Mouse (Mus musculus): ENCODE results near the gene Stam. TPM values are rescaled to one million over a fixed set of nuclear protein-coding genes. Genes with fewer than 3 reads are reported as not detected.

Gene Stam
- polyA plus RNA-seq, 1 experiment from 2014 or later = 83.0 TPM

- H3K4me2 ChIP-seq (ENCODE audit: low read depth, severe bottlenecking) = no peak overlapping the region
- no peaks in the 10 kb centered on the region for H3K36me3 ChIP-seq (ENCODE audit: control insufficient read depth, insufficient read depth, low read length)
- no peaks in the 10 kb centered on the region for H3K9me3 ChIP-seq (ENCODE audit: control insufficient read depth, low read length)
- no peak overlapping the region for H3K9ac ChIP-seq (ENCODE audit: low read length)
- DNase-seq (ENCODE audit: low spot score) (no peak), ATAC-seq (ENCODE audit: insufficient number of reproducible peaks, low FRiP score, low TSS enrichment, low read depth) (no peak)
- H3K4me1 ChIP-seq (ENCODE audit: control insufficient read depth, insufficient read depth, low read length) = no peaks in the 10 kb centered on the region
- no peak overlapping the region for H3K27ac ChIP-seq (replicated peaks; ENCODE audit: low read depth, low read length)
- 83% methylated on average over 2 of the region's 2 CpGs for whole genome bisulfite sequencing
- no peak overlapping the region for H3K4me3 ChIP-seq (ENCODE audit: low read depth, low read length)
- no peaks in the 10 kb centered on the region for H3K27me3 ChIP-seq (ENCODE audit: control insufficient read depth, insufficient read depth, low read length)
Measured at GRCm38 (mm10) chr2:14159756-14160155, 85.9 kb downstream of the Stam start.

- 84% methylated on average over 5 of the region's 5 CpGs for WGBS
- Histone ChIP-seq H3K27me3 (ENCODE audit: control insufficient read depth, insufficient read depth, low read length) (no peaks in the 10 kb centered on the region), H3K4me2 (ENCODE audit: low read depth, severe bottlenecking) (no peak overlapping the region), H3K4me1 (ENCODE audit: control insufficient read depth, insufficient read depth, low read length) (no peaks in the 10 kb centered on the region), H3K9me3 (ENCODE audit: control insufficient read depth, low read length) (no peaks in the 10 kb centered on the region), H3K36me3 (ENCODE audit: control insufficient read depth, insufficient read depth, low read length) (no peaks in the 10 kb centered on the region), H3K27ac (replicated peaks; ENCODE audit: low read depth, low read length) (no peak overlapping the region), H3K4me3 (ENCODE audit: low read depth, low read length) (no peak overlapping the region), H3K9ac (ENCODE audit: low read length) (no peak overlapping the region)
- ATAC-seq (ENCODE audit: insufficient number of reproducible peaks, low FRiP score, low TSS enrichment, low read depth) (no peak), DNase-seq (ENCODE audit: low spot score) (no peak)
Measured at GRCm38 (mm10) chr2:14164459-14165030, 90.6 kb downstream of the Stam start.

- H3K9ac ChIP-seq (ENCODE audit: low read length) = no peak overlapping the region
- H3K9me3 ChIP-seq (ENCODE audit: control insufficient read depth, low read length) = no peaks in the 10 kb centered on the region
- WGBS = 88% methylated on average over 2 of the region's 2 CpGs
- no peak for ATAC-seq (ENCODE audit: insufficient number of reproducible peaks, low FRiP score, low TSS enrichment, low read depth)
- no peak overlapping the region for H3K27ac ChIP-seq (replicated peaks; ENCODE audit: low read depth, low read length)
- no peaks in the 10 kb centered on the region for H3K4me1 ChIP-seq (ENCODE audit: control insufficient read depth, insufficient read depth, low read length)
- no peak overlapping the region for H3K4me3 ChIP-seq (ENCODE audit: low read depth, low read length)
- no peak overlapping the region for H3K4me2 ChIP-seq (ENCODE audit: low read depth, severe bottlenecking)
- H3K36me3 ChIP-seq (ENCODE audit: control insufficient read depth, insufficient read depth, low read length) = no peaks in the 10 kb centered on the region
- no peak for DNase-seq (ENCODE audit: low spot score)
- H3K27me3 ChIP-seq (ENCODE audit: control insufficient read depth, insufficient read depth, low read length) = no peaks in the 10 kb centered on the region
Measured at GRCm38 (mm10) chr2:14165066-14165465, 91.2 kb downstream of the Stam start.

GRCm38 (mm10) chr2:14165618-14166344, 91.9 kb downstream of the Stam start:
- Histone ChIP-seq H3K4me1 (ENCODE audit: control insufficient read depth, insufficient read depth, low read length) (no peaks in the 10 kb centered on the region), H3K9ac (ENCODE audit: low read length) (no peak overlapping the region), H3K27ac (replicated peaks; ENCODE audit: low read depth, low read length) (no peak overlapping the region), H3K4me3 (ENCODE audit: low read depth, low read length) (no peak overlapping the region), H3K4me2 (ENCODE audit: low read depth, severe bottlenecking) (no peak overlapping the region), H3K9me3 (ENCODE audit: control insufficient read depth, low read length) (no peaks in the 10 kb centered on the region), H3K36me3 (ENCODE audit: control insufficient read depth, insufficient read depth, low read length) (no peaks in the 10 kb centered on the region), H3K27me3 (ENCODE audit: control insufficient read depth, insufficient read depth, low read length) (no peaks in the 10 kb centered on the region)
- 83% methylated on average over 3 of the region's 3 CpGs for WGBS
- DNase-seq (ENCODE audit: low spot score) (no peak), ATAC-seq (ENCODE audit: insufficient number of reproducible peaks, low FRiP score, low TSS enrichment, low read depth) (no peak)

GRCm38 (mm10) chr2:14167721-14168120, 93.8 kb downstream of the Stam start:
- Histone ChIP-seq H3K27ac (replicated peaks; ENCODE audit: low read depth, low read length) (no peak overlapping the region), H3K36me3 (ENCODE audit: control insufficient read depth, insufficient read depth, low read length) (no peaks in the 10 kb centered on the region), H3K4me3 (ENCODE audit: low read depth, low read length) (no peak overlapping the region), H3K9ac (ENCODE audit: low read length) (no peak overlapping the region), H3K4me2 (ENCODE audit: low read depth, severe bottlenecking) (no peak overlapping the region), H3K4me1 (ENCODE audit: control insufficient read depth, insufficient read depth, low read length) (no peaks in the 10 kb centered on the region), H3K9me3 (ENCODE audit: control insufficient read depth, low read length) (no peaks in the 10 kb centered on the region), H3K27me3 (ENCODE audit: control insufficient read depth, insufficient read depth, low read length) (no peaks in the 10 kb centered on the region)
- DNase-seq (ENCODE audit: low spot score) (no peak), ATAC-seq (ENCODE audit: insufficient number of reproducible peaks, low FRiP score, low TSS enrichment, low read depth) (no peak)

GRCm38 (mm10) chr2:14174334-14174733, 100.4 kb downstream of the Stam start, which contains the start of gene Tmem236:
Gene Tmem236, plus strand, starts transcription at chr2:14174523.
- Histone ChIP-seq H3K4me1 (ENCODE audit: control insufficient read depth, insufficient read depth, low read length) (no peaks in the 10 kb centered on the region), H3K9ac (ENCODE audit: low read length) (no peak within 1 kb of the TSS), H3K27me3 (ENCODE audit: control insufficient read depth, insufficient read depth, low read length) (no peaks in the 10 kb centered on the region), H3K4me2 (ENCODE audit: low read depth, severe bottlenecking) (no peak within 1 kb of the TSS), H3K4me3 (ENCODE audit: low read depth, low read length) (no peak within 1 kb of the TSS), H3K9me3 (ENCODE audit: control insufficient read depth, low read length) (no peaks in the 10 kb centered on the region), H3K36me3 (ENCODE audit: control insufficient read depth, insufficient read depth, low read length) (no peaks in the 10 kb centered on the region), H3K27ac (replicated peaks; ENCODE audit: low read depth, low read length) (no peak within 1 kb of the TSS)
- 77% methylated on average over 3 of the region's 3 CpGs for WGBS
- DNase-seq (ENCODE audit: low spot score) = no peak
- no peak for ATAC-seq (ENCODE audit: insufficient number of reproducible peaks, low FRiP score, low TSS enrichment, low read depth)

GRCm38 (mm10) chr2:14176460-14177193, 102.7 kb downstream of the Stam start:
- H3K27ac ChIP-seq (replicated peaks; ENCODE audit: low read depth, low read length) = no peak overlapping the region
- WGBS = 78% methylated on average over 2 of the region's 2 CpGs
- H3K36me3 ChIP-seq (ENCODE audit: control insufficient read depth, insufficient read depth, low read length) = no peaks in the 10 kb centered on the region
- no peak overlapping the region for H3K4me2 ChIP-seq (ENCODE audit: low read depth, severe bottlenecking)
- H3K4me1 ChIP-seq (ENCODE audit: control insufficient read depth, insufficient read depth, low read length) = no peaks in the 10 kb centered on the region
- no peak overlapping the region for H3K9ac ChIP-seq (ENCODE audit: low read length)
- H3K27me3 ChIP-seq (ENCODE audit: control insufficient read depth, insufficient read depth, low read length) = no peaks in the 10 kb centered on the region
- H3K9me3 ChIP-seq (ENCODE audit: control insufficient read depth, low read length) = no peaks in the 10 kb centered on the region
- no peak for DNase-seq (ENCODE audit: low spot score)
- ATAC-seq (ENCODE audit: insufficient number of reproducible peaks, low FRiP score, low TSS enrichment, low read depth) = no peak
- no peak overlapping the region for H3K4me3 ChIP-seq (ENCODE audit: low read depth, low read length)

GRCm38 (mm10) chr2:14184375-14184774, 110.5 kb downstream of the Stam start:
- Histone ChIP-seq H3K9me3 (ENCODE audit: control insufficient read depth, low read length) (no peaks in the 10 kb centered on the region), H3K9ac (ENCODE audit: low read length) (no peak overlapping the region), H3K4me3 (ENCODE audit: low read depth, low read length) (no peak overlapping the region), H3K27me3 (ENCODE audit: control insufficient read depth, insufficient read depth, low read length) (no peaks in the 10 kb centered on the region), H3K36me3 (ENCODE audit: control insufficient read depth, insufficient read depth, low read length) (no peaks in the 10 kb centered on the region), H3K4me2 (ENCODE audit: low read depth, severe bottlenecking) (no peak overlapping the region), H3K4me1 (ENCODE audit: control insufficient read depth, insufficient read depth, low read length) (no peaks in the 10 kb centered on the region), H3K27ac (replicated peaks; ENCODE audit: low read depth, low read length) (no peak overlapping the region)
- DNase-seq (ENCODE audit: low spot score) (no peak), ATAC-seq (ENCODE audit: insufficient number of reproducible peaks, low FRiP score, low TSS enrichment, low read depth) (no peak)
